Mouse (Mus musculus) testis, adult 2 months (tissue): ENCODE measurements at regions not wholly inside any gene's neighbourhood (a gene's known extent, or its start where the extent isn't known, plus 50 kb on each side); places are given as distances from the start of the nearest gene placed in this dataset.

ENCODE experiments used
- H3K27ac ChIP-seq: fragments of 200-500 bp; 2 replicates; pipeline ENCODE4 v1.5.1; 2012; ENCODE audit warnings: low read depth, low read length; ENCODE audit not compliant: control insufficient read depth, insufficient read depth
- H3K27me3 ChIP-seq: fragments of 200-500 bp; 2 replicates; pipeline ENCODE4 v1.6.1; 2012; ENCODE audit warnings: mild to moderate bottlenecking, low read length, moderate library complexity; ENCODE audit not compliant: control insufficient read depth, insufficient read depth
- H3K36me3 ChIP-seq: fragments of 200-500 bp; 2 replicates; pipeline ENCODE4 v1.6.1; 2012; ENCODE audit warnings: mild to moderate bottlenecking, low read length; ENCODE audit not compliant: control insufficient read depth, insufficient read depth
- H3K4me1 ChIP-seq: fragments of 200-500 bp; 2 replicates; pipeline ENCODE4 v1.6.1; 2012; ENCODE audit warnings: low read length; ENCODE audit not compliant: control insufficient read depth, insufficient read depth
- H3K4me3 ChIP-seq: fragments of 200-500 bp; 2 replicates; pipeline ENCODE4 v1.5.1; 2012; ENCODE audit warnings: low read depth, mild to moderate bottlenecking, low read length, moderate library complexity, mixed read lengths; ENCODE audit not compliant: control insufficient read depth
- CTCF ChIP-seq: fragments of 200-500 bp; IDR thresholded peaks from 2 replicates; pipeline ENCODE4 v1.5.1; 2012; ENCODE audit warnings: low read depth, mild to moderate bottlenecking, inconsistent platforms, low read length, moderate library complexity; ENCODE audit not compliant: control insufficient read depth, insufficient read depth, insufficient replicate concordance
- POLR2A ChIP-seq: fragments of 200-500 bp; IDR thresholded peaks from 2 replicates; pipeline ENCODE4 v1.6.1; 2012; ENCODE audit warnings: low read depth, mild to moderate bottlenecking, inconsistent platforms, low read length, moderate library complexity; ENCODE audit not compliant: control insufficient read depth

DNA sequence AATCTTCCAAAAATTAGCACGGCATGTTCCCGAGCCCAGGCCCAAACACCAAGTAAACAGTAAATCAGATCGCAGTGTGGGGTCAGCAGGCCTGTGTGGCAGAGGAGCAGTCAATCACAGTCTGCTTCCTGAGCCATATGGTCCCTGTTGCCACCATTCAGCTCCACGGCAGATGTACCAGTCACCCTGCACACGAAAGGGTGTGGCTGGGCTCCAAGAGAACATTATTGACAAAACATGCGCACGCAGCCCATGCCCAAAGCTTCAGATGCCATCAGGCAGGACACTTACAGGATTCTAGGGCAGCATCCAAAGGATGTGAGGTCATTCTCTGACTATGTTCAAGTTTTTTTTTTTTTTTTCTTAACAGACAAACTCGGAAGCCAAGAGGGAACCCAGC, 126.6 kb downstream of the Rybp start:
- Histone ChIP-seq H3K27ac (no peak overlapping the region), H3K27me3 (no peaks in the 10 kb centered on the region)

DNA sequence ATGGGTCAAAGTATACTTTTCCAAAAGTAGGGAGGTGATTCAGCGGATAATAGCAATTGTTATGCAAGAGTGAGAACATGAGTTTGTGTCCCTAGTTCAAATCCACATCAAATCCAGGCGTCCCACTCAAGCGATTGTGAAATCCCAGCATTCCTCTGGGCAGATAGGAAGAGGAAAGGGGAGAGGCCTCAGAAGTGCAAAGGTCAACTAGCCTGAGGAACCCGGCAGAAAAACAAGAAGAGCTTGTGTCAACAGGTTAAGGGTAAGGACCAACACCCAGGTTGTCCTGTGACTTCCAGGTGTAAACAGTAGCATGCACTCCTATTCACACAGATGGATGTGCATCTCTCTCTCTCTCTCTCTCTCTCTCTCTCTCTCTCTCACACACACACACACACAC, 127.5 kb downstream of the Rybp start:
- H3K4me3 ChIP-seq, result no peak overlapping the region
- H3K36me3 ChIP-seq, result no peaks in the 10 kb centered on the region
- H3K27me3 ChIP-seq, result no peaks in the 10 kb centered on the region
- TF ChIP-seq POLR2A (no peak), CTCF (no peak)
- H3K27ac ChIP-seq, result no peak overlapping the region
- H3K4me1 ChIP-seq, result peaks cover 9% of the 10 kb centered on the region

More for the DNA sequence above, 126.6 kb downstream of the Rybp start:
- no peak for TF ChIP-seq CTCF
- TF ChIP-seq POLR2A, result no peak
- Histone ChIP-seq H3K4me3 (no peak overlapping the region), H3K36me3 (no peaks in the 10 kb centered on the region), H3K4me1 (peaks cover 6% of the 10 kb centered on the region)

DNA sequence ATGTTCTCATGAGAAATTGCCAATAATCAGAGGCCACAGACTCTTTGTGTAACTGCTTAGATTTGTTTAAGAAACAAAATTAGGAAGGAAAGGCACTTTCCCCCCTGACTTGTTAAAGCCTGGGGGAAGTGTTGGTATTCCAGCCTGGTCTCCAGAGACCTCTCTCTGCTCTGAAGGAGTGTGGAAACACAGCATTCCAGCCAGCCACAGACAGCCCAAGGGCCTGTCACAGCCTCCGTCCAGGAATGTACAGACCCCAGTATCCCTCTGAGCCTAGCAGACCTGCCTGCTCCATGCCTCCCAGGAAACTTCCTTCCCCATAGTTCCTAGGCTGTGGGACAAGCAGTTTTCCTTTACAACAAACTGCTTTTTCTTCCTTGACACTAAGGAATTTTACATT, 128.0 kb downstream of the Rybp start:
- Histone ChIP-seq H3K36me3 (no peaks in the 10 kb centered on the region), H3K4me3 (no peak overlapping the region), H3K27me3 (no peaks in the 10 kb centered on the region), H3K4me1 (peaks cover 9% of the 10 kb centered on the region), H3K27ac (no peak overlapping the region)
- TF ChIP-seq POLR2A (no peak), CTCF (no peak)

DNA sequence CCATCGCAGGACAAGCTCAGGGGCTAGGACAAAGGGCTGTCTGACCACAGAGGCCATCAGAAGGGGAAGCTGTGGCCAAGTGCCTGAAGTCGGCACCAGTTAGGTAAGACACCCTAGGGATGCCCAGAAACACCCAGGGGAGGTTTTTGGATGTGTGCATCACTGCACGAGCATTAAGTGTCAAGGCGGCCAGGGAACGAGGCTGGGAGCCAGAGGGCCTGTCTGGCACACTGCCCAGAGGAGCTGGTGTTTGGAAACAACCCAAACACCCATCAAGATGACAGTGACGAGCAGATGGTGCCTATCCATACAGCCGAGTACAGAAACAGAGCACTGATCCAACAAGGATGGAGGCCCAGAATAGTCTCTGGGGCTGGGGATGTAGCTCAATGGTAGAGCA, 130.0 kb downstream of the Rybp start:
- no peak overlapping the region for H3K27ac ChIP-seq
- no peak overlapping the region for H3K4me3 ChIP-seq
- H3K4me1 ChIP-seq, result peaks cover 9% of the 10 kb centered on the region
- no peaks in the 10 kb centered on the region for H3K36me3 ChIP-seq
- H3K27me3 ChIP-seq, result no peaks in the 10 kb centered on the region
- TF ChIP-seq POLR2A (no peak), CTCF (no peak)

DNA sequence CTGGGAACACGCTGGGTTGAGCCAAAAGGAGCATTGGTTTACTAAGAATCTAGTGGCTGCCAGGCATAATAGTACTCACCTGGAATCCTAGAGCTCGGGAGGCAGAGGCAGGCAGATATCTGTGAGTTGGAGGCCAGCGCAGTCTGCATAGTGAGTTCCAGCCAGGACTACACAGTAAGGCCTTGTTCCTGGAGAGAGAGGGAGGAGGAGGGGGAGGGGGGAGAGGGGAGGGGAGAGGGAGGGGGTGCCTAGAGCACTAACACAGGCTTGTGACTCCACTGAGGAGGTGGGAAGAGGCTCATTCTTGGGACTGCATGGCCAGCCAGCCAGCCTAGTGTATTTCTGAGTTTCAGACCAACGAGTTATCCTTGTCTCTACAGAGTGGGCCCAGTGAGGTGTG, 131.1 kb downstream of the Rybp start:
- Histone ChIP-seq H3K27me3 (no peaks in the 10 kb centered on the region), H3K27ac (no peak overlapping the region)

DNA sequence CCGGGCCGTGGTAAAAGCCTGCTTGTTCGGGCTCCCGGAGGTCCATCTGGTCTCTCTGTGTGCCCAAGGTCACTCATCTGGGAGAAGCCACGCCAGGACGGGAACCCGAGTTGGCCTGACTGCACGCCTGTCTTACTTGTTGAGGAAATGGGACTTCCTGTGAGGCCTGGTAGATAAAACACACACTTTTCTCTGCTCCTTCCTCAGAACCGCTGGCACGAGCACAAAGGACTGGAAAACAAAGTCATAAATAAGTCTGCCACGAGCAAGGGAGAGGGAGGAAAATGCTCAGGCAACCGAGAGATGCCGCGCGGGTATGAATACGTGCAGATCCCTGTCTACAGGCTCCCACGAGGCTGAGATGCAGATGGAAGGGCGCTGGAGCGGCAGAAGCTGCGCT, 131.6 kb downstream of the Rybp start:
- Histone ChIP-seq H3K4me3 (peak overlapping the region; percentile 33), H3K27ac (no peak overlapping the region), H3K4me1 (peaks cover 9% of the 10 kb centered on the region), H3K27me3 (no peaks in the 10 kb centered on the region), H3K36me3 (no peaks in the 10 kb centered on the region)
- TF ChIP-seq POLR2A (no peak), CTCF (no peak)

More for the DNA sequence above, 131.1 kb downstream of the Rybp start:
- TF ChIP-seq POLR2A (no peak), CTCF (no peak)
- Histone ChIP-seq H3K4me1 (peaks cover 9% of the 10 kb centered on the region), H3K4me3 (peak overlapping the region; percentile 33), H3K36me3 (no peaks in the 10 kb centered on the region)

DNA sequence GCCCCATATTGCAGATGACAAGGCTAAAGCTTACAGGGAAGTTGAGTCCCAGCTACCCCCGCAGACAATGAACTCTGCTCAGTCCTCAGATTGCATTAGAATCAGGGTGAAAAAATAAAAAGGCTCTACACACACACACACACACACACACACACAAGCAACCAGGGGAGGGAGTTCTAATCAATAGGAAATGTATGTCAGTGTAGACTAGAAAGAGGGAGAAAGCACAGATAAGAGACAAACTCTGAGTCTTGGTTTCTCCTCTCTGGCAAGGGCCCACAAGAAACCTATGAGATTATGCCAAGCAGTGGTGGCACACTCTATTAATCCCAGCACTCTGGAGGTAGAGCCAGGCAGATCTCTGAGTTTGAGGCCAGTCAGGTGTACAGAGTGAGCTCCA, 135.8 kb downstream of the Rybp start:
- H3K27me3 ChIP-seq, result no peaks in the 10 kb centered on the region
- no peak for TF ChIP-seq CTCF
- TF ChIP-seq POLR2A, result no peak
- H3K27ac ChIP-seq, result no peak overlapping the region
- no peaks in the 10 kb centered on the region for H3K36me3 ChIP-seq
- H3K4me1 ChIP-seq, result peaks cover 9% of the 10 kb centered on the region
- H3K4me3 ChIP-seq, result no peak overlapping the region

DNA sequence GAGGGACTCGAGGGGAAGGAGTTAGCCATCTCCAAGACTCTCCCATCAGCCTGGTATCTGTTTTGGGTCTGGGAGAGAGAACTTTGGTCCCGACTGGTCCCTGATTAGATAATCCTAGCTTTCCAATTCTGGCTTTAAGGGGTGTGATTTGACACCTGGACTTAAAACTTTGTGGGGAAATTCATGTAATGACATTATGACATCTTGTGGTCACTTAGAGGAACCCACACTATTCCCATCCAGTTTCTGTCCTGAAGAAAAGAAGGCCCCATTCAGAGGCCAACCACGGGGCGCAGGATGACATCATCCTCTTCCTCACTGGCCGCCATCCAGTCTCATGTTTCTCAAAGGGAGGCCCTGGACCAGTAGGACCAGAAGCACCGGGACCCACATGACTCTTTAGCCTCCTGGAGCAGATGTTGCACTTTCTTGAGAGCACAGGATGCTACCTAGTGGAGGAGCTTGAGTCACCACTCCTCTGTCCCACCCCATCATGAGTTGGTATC, 136.5 kb downstream of the Rybp start:
- no peak for TF ChIP-seq CTCF
- TF ChIP-seq POLR2A, result no peak
- H3K36me3 ChIP-seq, result no peaks in the 10 kb centered on the region
- H3K4me1 ChIP-seq, result peaks cover 4% of the 10 kb centered on the region
- no peak overlapping the region for H3K4me3 ChIP-seq
- H3K27me3 ChIP-seq, result no peaks in the 10 kb centered on the region
- H3K27ac ChIP-seq, result no peak overlapping the region
